Mouse (Mus musculus): ENCODE results near the gene Tsr2. TPM values are rescaled to one million over a fixed set of nuclear protein-coding genes. Genes with fewer than 3 reads are reported as not detected.

Gene Tsr2
- polyA plus RNA-seq, 1 experiment, result 6.5 TPM

DNA sequence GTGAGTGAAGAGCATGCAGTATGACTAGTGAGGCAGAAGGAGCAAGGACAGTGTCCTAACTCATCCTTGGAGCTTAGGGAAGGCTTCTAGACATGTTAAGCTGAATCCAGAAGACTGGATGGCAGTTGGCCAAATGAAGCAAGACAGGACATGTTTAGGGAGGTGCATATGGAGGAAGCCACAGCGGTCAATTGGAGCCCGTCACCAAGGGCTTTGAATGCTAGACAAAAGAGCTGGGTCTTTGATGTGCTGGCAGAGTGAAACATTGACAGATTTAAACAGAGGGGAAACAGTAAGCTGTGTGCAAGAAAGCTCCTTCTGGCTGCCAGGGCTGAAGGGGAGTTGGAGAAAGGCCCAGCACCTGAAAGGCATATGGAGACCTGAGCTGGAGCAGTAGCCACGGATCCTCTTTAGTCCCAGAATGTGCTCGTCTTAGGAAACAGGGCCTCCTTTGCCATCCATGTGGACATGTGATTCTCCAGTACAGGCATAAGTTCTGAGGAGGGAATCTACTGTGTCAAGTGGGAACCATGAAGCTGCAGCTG is 19.3 kb downstream of the Tsr2 start:
- TF ChIP-seq FLI1 (IDR thresholded peaks at IDR 0.05; ENCODE audit: low read length), result no peak
- no peak for TF ChIP-seq GATA1 (IDR thresholded peaks at IDR 0.05; ENCODE audit: borderline replicate concordance, low read length)
- peaks cover 25% of the 10 kb centered on the region for H3K27me3 ChIP-seq (replicated peaks)
- H3K36me3 ChIP-seq (replicated peaks; ENCODE audit: low read length), result no peaks in the 10 kb centered on the region
- H3K4me1 ChIP-seq, result peaks cover 11% of the 10 kb centered on the region; the same call in 1 of the 2 replicates
- H3K9me3 ChIP-seq, result no peaks in the 10 kb centered on the region
- no peak overlapping the region for H3K4me3 ChIP-seq (replicated peaks)

DNA sequence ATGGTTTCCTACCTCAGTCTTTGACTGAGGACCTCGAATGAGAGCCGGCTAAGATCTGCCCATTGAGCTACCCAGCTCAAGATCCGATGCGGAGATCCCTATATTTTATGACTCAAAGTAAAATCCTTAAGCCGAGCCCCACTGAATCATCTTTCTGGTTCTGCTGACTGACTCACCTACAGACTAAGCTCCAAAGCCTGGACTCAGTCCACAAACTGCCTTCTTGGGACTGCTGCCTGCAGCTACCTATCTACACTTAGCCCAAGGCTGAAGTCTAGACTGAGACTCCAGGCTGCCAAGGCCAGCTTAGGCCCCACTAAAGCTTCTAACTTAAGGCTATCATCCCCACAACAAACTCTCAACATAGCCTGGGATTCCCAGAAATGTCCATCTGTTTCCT is 20.3 kb downstream of the Tsr2 start:
- Histone ChIP-seq H3K36me3 (replicated peaks; ENCODE audit: low read length) (no peaks in the 10 kb centered on the region), H3K4me1 (peaks cover 11% of the 10 kb centered on the region; the same call in 1 of the 2 replicates), H3K4me3 (replicated peaks) (no peak overlapping the region), H3K9me3 (no peaks in the 10 kb centered on the region), H3K27me3 (replicated peaks) (peaks cover 34% of the 10 kb centered on the region)
- TF ChIP-seq GATA1 (IDR thresholded peaks at IDR 0.05; ENCODE audit: borderline replicate concordance, low read length), result no peak
- no peak for TF ChIP-seq FLI1 (IDR thresholded peaks at IDR 0.05; ENCODE audit: low read length)

DNA sequence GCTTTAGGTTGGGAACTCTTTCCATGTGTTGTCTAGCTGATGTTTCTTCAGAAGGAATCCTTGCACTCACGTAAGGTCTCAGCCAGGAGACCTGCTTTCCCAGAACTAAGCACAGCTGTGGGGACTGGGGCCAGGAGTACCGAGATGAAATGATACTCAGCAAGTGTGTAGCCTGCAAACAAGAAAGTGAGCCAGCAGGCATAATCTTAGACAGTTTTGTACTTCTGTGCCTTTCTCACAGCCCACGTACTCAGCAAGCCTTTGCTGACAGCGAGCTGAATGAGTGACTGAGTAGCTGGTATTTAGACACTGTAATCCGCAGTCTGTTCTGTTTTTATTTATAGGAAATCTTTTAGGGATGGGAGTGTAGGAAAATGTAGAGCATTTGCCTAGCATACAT is 28.5 kb downstream of the Tsr2 start:
- H3K4me3 ChIP-seq (replicated peaks), result no peak overlapping the region
- H3K36me3 ChIP-seq (replicated peaks; ENCODE audit: low read length), result no peaks in the 10 kb centered on the region
- H3K9me3 ChIP-seq, result no peaks in the 10 kb centered on the region
- no peaks in the 10 kb centered on the region for H3K4me1 ChIP-seq
- peaks cover 41% of the 10 kb centered on the region for H3K27me3 ChIP-seq (replicated peaks)
- no peak for TF ChIP-seq GATA1 (IDR thresholded peaks at IDR 0.05; ENCODE audit: borderline replicate concordance, low read length)
- TF ChIP-seq FLI1 (IDR thresholded peaks at IDR 0.05; ENCODE audit: low read length), result no peak

DNA sequence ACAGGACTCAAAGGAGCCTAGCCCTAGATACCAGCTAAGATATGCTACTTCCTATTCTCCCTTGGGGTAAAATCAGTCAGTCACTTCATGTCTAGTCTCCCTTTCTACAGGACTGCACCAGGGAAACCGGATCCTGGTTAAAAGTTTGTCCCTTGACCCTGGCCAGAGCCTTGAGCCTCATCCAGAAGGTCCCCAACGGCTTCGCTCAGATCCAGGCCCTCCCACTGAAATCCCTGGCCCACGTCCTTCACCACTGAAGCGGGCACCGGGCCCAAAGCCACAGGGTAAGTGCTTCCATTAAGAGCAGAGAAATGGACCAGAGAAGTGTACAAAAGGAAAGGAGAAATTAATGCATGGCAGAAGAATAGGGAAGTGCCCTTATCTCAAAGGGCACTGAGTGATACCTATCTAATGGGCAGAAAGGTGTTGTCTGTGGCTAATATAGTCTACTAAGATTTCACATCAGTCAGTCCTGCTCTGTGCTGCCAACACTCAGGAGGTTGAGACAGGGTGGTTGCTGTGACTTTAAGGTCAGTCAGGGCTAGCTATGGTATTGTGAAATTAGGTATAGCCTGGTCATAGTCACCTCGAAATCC is 30.2 kb downstream of the Tsr2 start:
- Histone ChIP-seq H3K9me3 (no peaks in the 10 kb centered on the region), H3K4me1 (no peaks in the 10 kb centered on the region), H3K4me3 (replicated peaks) (no peak overlapping the region), H3K27me3 (replicated peaks) (peaks cover 38% of the 10 kb centered on the region), H3K36me3 (replicated peaks; ENCODE audit: low read length) (no peaks in the 10 kb centered on the region)
- no peak for TF ChIP-seq GATA1 (IDR thresholded peaks at IDR 0.05; ENCODE audit: borderline replicate concordance, low read length)
- no peak for TF ChIP-seq FLI1 (IDR thresholded peaks at IDR 0.05; ENCODE audit: low read length)

DNA sequence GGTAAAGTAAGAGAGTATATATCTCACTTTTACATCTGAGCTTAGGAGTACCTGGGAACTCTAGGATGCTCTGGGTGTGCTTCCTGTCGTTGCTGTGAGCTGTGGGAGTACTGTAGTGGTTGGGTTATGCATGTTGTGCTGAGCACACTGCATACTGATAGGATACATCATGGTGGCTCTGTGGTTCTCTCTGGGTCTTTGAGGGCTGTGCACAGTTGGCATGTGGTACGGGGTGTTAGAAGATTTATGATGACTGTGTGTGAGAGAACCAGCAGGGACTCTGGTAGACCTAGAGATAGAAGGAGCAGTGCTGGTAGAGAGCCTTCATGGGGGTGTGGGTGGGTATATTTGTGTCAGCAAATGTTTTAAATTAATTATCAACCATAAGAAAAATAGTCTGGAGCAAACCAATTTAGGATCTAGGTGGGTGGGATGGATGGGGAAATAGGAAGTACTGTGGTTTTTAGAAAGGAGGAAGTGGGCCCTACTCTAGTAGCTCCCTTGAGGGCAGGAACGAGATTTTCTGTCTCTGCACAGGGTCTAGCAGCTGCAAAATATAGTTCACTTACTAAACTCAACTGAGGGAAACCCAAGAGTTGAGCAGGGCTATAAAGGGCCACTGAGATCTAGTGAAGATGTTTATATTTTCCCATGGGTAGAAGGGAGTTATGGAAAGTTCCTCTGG is 34.6 kb downstream of the Tsr2 start:
- Histone ChIP-seq H3K9me3 (no peaks in the 10 kb centered on the region), H3K4me3 (replicated peaks) (no peak overlapping the region), H3K27me3 (replicated peaks) (peaks cover 33% of the 10 kb centered on the region), H3K4me1 (no peaks in the 10 kb centered on the region), H3K36me3 (replicated peaks; ENCODE audit: low read length) (no peaks in the 10 kb centered on the region)
- TF ChIP-seq FLI1 (IDR thresholded peaks at IDR 0.05; ENCODE audit: low read length) (no peak), GATA1 (IDR thresholded peaks at IDR 0.05; ENCODE audit: borderline replicate concordance, low read length) (no peak)

DNA sequence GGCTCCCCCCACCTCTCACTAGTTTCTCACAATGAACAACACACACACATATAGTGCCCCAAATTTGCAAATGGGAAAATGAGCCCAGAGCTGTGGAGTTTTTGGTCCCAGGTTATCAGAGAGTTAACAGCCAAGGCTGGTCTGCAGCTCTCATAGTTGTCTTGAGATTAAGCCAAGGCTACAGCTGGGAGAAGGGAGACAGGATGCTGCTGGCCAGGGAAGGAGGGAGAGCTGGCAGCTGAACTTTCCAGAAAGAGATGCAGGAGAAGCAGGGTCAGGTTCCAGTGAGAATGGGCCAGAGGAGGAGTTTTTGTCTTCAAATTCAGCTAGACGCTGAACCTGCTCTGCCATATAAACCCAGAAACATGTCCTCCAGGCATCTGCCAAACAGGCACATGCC is 37.0 kb downstream of the Tsr2 start:
- TF ChIP-seq FLI1 (IDR thresholded peaks at IDR 0.05; ENCODE audit: low read length) (no peak), GATA1 (IDR thresholded peaks at IDR 0.05; ENCODE audit: borderline replicate concordance, low read length) (no peak)
- Histone ChIP-seq H3K36me3 (replicated peaks; ENCODE audit: low read length) (no peaks in the 10 kb centered on the region), H3K9me3 (no peaks in the 10 kb centered on the region), H3K27me3 (replicated peaks) (peaks cover 30% of the 10 kb centered on the region), H3K4me3 (replicated peaks) (no peak overlapping the region), H3K4me1 (peaks cover 7% of the 10 kb centered on the region)

DNA sequence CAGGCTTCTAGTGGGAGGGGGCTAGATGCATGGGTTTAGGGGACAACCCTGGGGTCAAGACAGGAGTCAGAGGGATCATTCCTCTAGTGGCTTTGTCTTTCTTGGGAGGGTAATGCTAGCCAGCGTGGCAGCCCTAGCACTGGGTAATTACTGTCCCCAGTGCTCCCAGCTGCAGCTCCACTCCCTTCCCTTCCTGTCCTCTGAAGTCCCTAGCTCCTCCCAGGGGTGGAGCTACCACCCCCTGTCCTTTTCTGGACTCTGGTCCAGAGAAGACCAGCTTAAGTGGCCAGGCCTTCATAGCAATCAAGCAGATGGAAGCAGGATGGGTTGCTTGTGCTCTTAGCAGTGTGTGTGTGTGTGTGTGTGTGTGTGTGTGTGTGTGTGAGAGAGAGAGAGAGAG is 40.8 kb downstream of the Tsr2 start:
- Histone ChIP-seq H3K4me1 (peaks cover 12% of the 10 kb centered on the region), H3K9me3 (no peaks in the 10 kb centered on the region), H3K27me3 (replicated peaks) (peaks cover 45% of the 10 kb centered on the region), H3K36me3 (replicated peaks; ENCODE audit: low read length) (no peaks in the 10 kb centered on the region), H3K4me3 (replicated peaks) (no peak overlapping the region)
- no peak for TF ChIP-seq GATA1 (IDR thresholded peaks at IDR 0.05; ENCODE audit: borderline replicate concordance, low read length)
- TF ChIP-seq FLI1 (IDR thresholded peaks at IDR 0.05; ENCODE audit: low read length), result no peak

DNA sequence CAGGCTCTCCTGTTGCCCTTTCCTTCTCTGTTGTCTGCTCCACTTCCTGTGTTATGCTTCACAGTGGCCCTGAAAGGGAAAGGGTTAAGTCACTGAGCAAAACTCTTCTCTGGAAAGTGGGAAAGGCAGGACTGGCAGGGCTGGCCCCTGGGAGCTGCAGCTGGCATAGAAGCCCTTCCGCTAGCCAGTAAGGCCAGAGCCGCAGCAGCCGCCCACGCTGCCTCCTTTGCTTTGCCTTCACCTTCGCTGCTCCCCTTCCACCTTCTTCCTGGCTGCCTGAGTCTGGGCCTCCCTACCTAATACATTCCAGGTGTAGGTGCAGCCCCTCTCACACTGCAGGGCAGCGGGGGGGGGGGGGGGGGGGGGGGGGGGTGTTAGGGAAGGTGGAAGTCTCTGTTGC is 41.9 kb downstream of the Tsr2 start:
- H3K36me3 ChIP-seq (replicated peaks; ENCODE audit: low read length), result no peaks in the 10 kb centered on the region
- TF ChIP-seq GATA1 (IDR thresholded peaks at IDR 0.05; ENCODE audit: borderline replicate concordance, low read length) (no peak), FLI1 (IDR thresholded peaks at IDR 0.05; ENCODE audit: low read length) (no peak)
- peaks cover 50% of the 10 kb centered on the region for H3K27me3 ChIP-seq (replicated peaks)
- H3K9me3 ChIP-seq, result no peaks in the 10 kb centered on the region
- H3K4me3 ChIP-seq (replicated peaks), result no peak overlapping the region
- peaks cover 12% of the 10 kb centered on the region for H3K4me1 ChIP-seq

DNA sequence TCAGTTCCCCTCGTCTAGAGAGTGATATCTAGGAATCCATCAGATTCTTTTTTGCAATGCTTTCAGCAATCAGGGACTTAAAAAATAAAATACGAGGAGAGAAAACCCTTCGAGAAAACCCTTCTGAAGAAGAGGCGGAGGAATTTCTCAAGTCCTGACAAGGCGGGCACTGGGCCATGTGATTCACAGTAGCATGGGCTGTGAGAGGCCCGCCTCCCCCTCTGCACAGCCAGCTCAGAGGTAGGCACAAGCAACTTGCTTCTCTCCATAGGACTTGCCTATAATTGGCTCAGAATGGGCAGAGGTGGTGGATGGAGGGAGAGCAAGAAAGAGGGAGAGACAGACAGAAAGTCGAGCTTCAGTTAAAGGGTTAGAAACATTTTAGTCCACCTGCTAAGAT is 46.0 kb downstream of the Tsr2 start:
- no peaks in the 10 kb centered on the region for H3K36me3 ChIP-seq (replicated peaks; ENCODE audit: low read length)
- no peak overlapping the region for H3K4me3 ChIP-seq (replicated peaks)
- peaks cover 17% of the 10 kb centered on the region for H3K9me3 ChIP-seq
- H3K4me1 ChIP-seq, result peaks cover 18% of the 10 kb centered on the region
- H3K27me3 ChIP-seq (replicated peaks), result peaks cover 77% of the 10 kb centered on the region
- no peak for TF ChIP-seq GATA1 (IDR thresholded peaks at IDR 0.05; ENCODE audit: borderline replicate concordance, low read length)
- TF ChIP-seq FLI1 (IDR thresholded peaks at IDR 0.05; ENCODE audit: low read length), result no peak

DNA sequence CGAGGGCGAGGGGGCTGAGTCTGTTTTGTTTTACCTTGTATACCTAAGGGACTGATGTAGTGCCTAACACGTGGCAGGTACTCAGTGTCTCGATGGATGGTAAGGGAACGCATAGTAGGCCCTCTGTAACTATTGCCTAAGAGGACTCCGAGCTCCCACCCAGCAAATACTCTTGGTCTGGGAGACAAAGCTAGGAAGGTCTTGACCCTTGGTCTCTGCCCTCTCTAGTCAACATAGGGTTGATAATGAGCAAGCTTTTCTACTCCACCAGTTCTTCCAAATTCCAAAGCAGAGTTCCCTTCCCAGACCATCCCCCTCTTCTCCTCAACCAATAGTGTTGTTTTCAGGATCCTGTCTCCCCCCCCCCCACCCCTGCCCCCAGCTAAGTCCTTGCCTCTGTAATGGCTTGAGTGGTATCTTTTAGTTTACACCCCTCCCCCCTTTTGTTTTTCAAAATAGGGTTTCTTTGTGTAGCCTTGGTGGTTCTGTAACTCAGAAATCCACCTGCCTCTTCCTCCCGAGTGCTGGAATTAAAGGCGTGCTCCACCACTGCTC is 46.6 kb downstream of the Tsr2 start:
- Histone ChIP-seq H3K4me1 (peaks cover 18% of the 10 kb centered on the region), H3K9me3 (peaks cover 17% of the 10 kb centered on the region), H3K27me3 (replicated peaks) (peaks cover 81% of the 10 kb centered on the region), H3K4me3 (replicated peaks) (no peak overlapping the region), H3K36me3 (replicated peaks; ENCODE audit: low read length) (no peaks in the 10 kb centered on the region)
- no peak for TF ChIP-seq FLI1 (IDR thresholded peaks at IDR 0.05; ENCODE audit: low read length)
- no peak for TF ChIP-seq GATA1 (IDR thresholded peaks at IDR 0.05; ENCODE audit: borderline replicate concordance, low read length)
